In genomic region chr19:46762291-46762991, GRCm38 (mm10) we compare ENCODE assay signal across 8 mouse cellular contexts. TPM values are rescaled to one million over a fixed set of nuclear protein-coding genes. Genes with fewer than 3 reads are reported as not detected.
DNase-seq lines count a peak whose midpoint lies in the region; ATAC-seq and TF ChIP-seq lines count a peak whose summit lies in the region.

No protein-coding gene starts in this region.

- peaks cover 7% of the 10 kb centered on the region; the same call in 1 of the 2 replicates for H3K4me1 ChIP-seq in brown adipose tissue, adult 24 weeks (ENCODE audit: control insufficient read depth, insufficient read depth, insufficient read length, low read length)
- peaks cover 13% of the 10 kb centered on the region for H3K4me1 ChIP-seq in forebrain, embryonic 14.5 days (ENCODE audit: control insufficient read depth, insufficient read depth, low read length)
- H3K4me1 ChIP-seq in hindbrain, postnatal 0 days (ENCODE audit: insufficient read depth, low read length): peaks cover 14% of the 10 kb centered on the region
- peaks cover 32% of the 10 kb centered on the region for H3K4me1 ChIP-seq in midbrain, embryonic 14.5 days (ENCODE audit: control insufficient read depth, insufficient read depth, low read length)

- peak overlapping the region; percentile 73 for H3K9ac ChIP-seq in forebrain, embryonic 14.5 days (ENCODE audit: low read length)
- peak overlapping the region; percentile 89 for H3K9ac ChIP-seq in hindbrain, postnatal 0 days (replicated peaks; ENCODE audit: low read length)
- peak overlapping the region; percentile 78 for H3K9ac ChIP-seq in midbrain, embryonic 14.5 days (replicated peaks; ENCODE audit: low read length)

- WGBS in forebrain, embryonic 14.5 days: under 1% methylated on average over 50 of the region's 50 CpGs
- WGBS in hindbrain, postnatal 0 days: under 1% methylated on average over 48 of the region's 50 CpGs
- WGBS in midbrain, embryonic 14.5 days: under 1% methylated on average over 50 of the region's 50 CpGs

- H3K36me3 ChIP-seq in forebrain, embryonic 14.5 days (ENCODE audit: control insufficient read depth, insufficient read depth, low read length): no peaks in the 10 kb centered on the region
- no peaks in the 10 kb centered on the region for H3K36me3 ChIP-seq in hindbrain, postnatal 0 days (ENCODE audit: insufficient read depth, low read length)
- H3K36me3 ChIP-seq in midbrain, embryonic 14.5 days (ENCODE audit: control insufficient read depth, insufficient read depth, low read length): no peaks in the 10 kb centered on the region

- H3K4me3 ChIP-seq in brown adipose tissue, adult 24 weeks (ENCODE audit: insufficient read depth, low read depth, low read length): peak overlapping the region; percentile 84
- H3K4me3 ChIP-seq in forebrain, embryonic 14.5 days (ENCODE audit: low read depth, low read length): peak overlapping the region; percentile 84
- H3K4me3 ChIP-seq in hindbrain, postnatal 0 days (ENCODE audit: low read length): peak overlapping the region; percentile 92
- peak overlapping the region; percentile 85 for H3K4me3 ChIP-seq in midbrain, embryonic 14.5 days (replicated peaks; ENCODE audit: low read depth, low read length)

- ATAC-seq in CD4-positive, CD25-positive, alpha-beta regulatory T cell, adult 4 months: no peak
- no peak for ATAC-seq in forebrain, embryonic 14.5 days
- no peak for ATAC-seq in hindbrain, postnatal 0 days
- ATAC-seq in midbrain, embryonic 14.5 days (ENCODE audit: low FRiP score, low TSS enrichment): no peak

- no peaks in the 10 kb centered on the region for H3K9me3 ChIP-seq in forebrain, embryonic 14.5 days (replicated peaks; ENCODE audit: control insufficient read depth, low read length)
- H3K9me3 ChIP-seq in hindbrain, postnatal 0 days (ENCODE audit: low read length): no peaks in the 10 kb centered on the region
- H3K9me3 ChIP-seq in midbrain, embryonic 14.5 days (ENCODE audit: control insufficient read depth, low read length): no peaks in the 10 kb centered on the region

- H3K27me3 ChIP-seq in forebrain, embryonic 14.5 days (replicated peaks; ENCODE audit: control insufficient read depth, insufficient read depth, low read length): peaks cover 12% of the 10 kb centered on the region; the same call in 1 of the 2 replicates
- H3K27me3 ChIP-seq in hindbrain, postnatal 0 days (ENCODE audit: insufficient read depth, low read length): no peaks in the 10 kb centered on the region
- H3K27me3 ChIP-seq in midbrain, embryonic 14.5 days (ENCODE audit: control insufficient read depth, insufficient read depth, low read length): peaks cover 12% of the 10 kb centered on the region

- intact Hi-C loops in left cerebral cortex, postnatal 25 days (cut with DNase I): loop anchor here (2.0 to 5.0 kb wide), 2 partner anchors 228 to 280 kb away; no protein-coding TSS in a partner anchor

- H3K27ac ChIP-seq in brown adipose tissue, adult 24 weeks (replicated peaks; ENCODE audit: low read depth, low read length): no peak overlapping the region; the same call in 1 of the 2 replicates
- H3K27ac ChIP-seq in forebrain, embryonic 14.5 days (ENCODE audit: low read depth, low read length): peak overlapping the region; percentile 85; the same call in 1 of the 2 replicates
- H3K27ac ChIP-seq in hindbrain, postnatal 0 days: peak overlapping the region; percentile 95
- peak overlapping the region; percentile 94 for H3K27ac ChIP-seq in midbrain, embryonic 14.5 days (replicated peaks; ENCODE audit: low read depth, low read length)

- H3K4me2 ChIP-seq in forebrain, embryonic 14.5 days (ENCODE audit: low read length): peak overlapping the region; percentile 99
- peak overlapping the region; percentile 89 for H3K4me2 ChIP-seq in hindbrain, postnatal 0 days (ENCODE audit: low read depth, low read length)
- peak overlapping the region; percentile 100 for H3K4me2 ChIP-seq in midbrain, embryonic 14.5 days (ENCODE audit: low read length)

- no peak for TF ChIP-seq CTCF in hindbrain, postnatal 0 days (IDR thresholded peaks at IDR 0.05; ENCODE audit: low read depth)

- DNase-seq in CD4-positive, CD25-positive, alpha-beta regulatory T cell, adult 2 months (ENCODE audit: low read depth, low spot score): peak; percentile 47
- DNase-seq in forebrain, embryonic 14.5 days (ENCODE audit: low spot score): peak; percentile 34
- DNase-seq in hindbrain, postnatal 0 days (ENCODE audit: low spot score): peak; percentile 45
- DNase-seq in left cerebral cortex, postnatal 25 days (ENCODE audit: low spot score in 2 of 2): peak; percentile 43 to 48
- peak; percentile 58 for DNase-seq in midbrain, embryonic 14.5 days
- peak; percentile 56 to 71 for DNase-seq in spleen, postnatal 10 days (ENCODE audit: low spot score in 2 of 2)

RNA-seq across cellular contexts. Expression of gene Cnnm2, which starts 1.0 kb away (rescaled TPM):
- polyA plus RNA-seq in CD4-positive, CD25-positive, alpha-beta regulatory T cell, adult 4 months (2017; shearing (Covaris generic)): under 1 TPM; 0.42 to 0.61 TPM
- polyA plus RNA-seq in brown adipose tissue, adult 24 weeks (2012; ENCODE audit: insufficient read depth, insufficient read length, missing spikeins): 27.5 and 28.7 TPM in 2 replicates
- 2.8 and 4.1 TPM in 2 replicates for polyA plus RNA-seq in forebrain, embryonic 14.5 days (2014; fragmentation: Nextera tagmentation; extraction: Ambion mirVana)
- 45.7 and 47.2 TPM in 2 replicates for total RNA-seq in hindbrain, postnatal 0 days (2014; rRNA removed)
- polyA plus RNA-seq in hindbrain, postnatal 0 days (2015; fragmentation: Nextera tagmentation; extraction: Ambion mirVana): 9.5 and 9.6 TPM in 2 replicates
- total RNA-seq in left cerebral cortex, postnatal 25 days (2021): 10 to 100 TPM; 33.3 to 33.9 TPM
- 7.9 and 8.1 TPM in 2 replicates for polyA plus RNA-seq in midbrain, embryonic 14.5 days (2014; fragmentation: Nextera tagmentation; extraction: Ambion mirVana)

RNA-seq across cellular contexts. Expression of gene As3mt, which starts 55.2 kb away (rescaled TPM):
- 10 to 100 TPM; 15.1 to 15.2 TPM for polyA plus RNA-seq in CD4-positive, CD25-positive, alpha-beta regulatory T cell, adult 4 months (2017; shearing (Covaris generic))
- 10.1 and 13.3 TPM in 2 replicates for polyA plus RNA-seq in brown adipose tissue, adult 24 weeks (2012; ENCODE audit: insufficient read depth, insufficient read length, missing spikeins)
- polyA plus RNA-seq in forebrain, embryonic 14.5 days (2014; fragmentation: Nextera tagmentation; extraction: Ambion mirVana): 19.8 and 22.6 TPM in 2 replicates
- total RNA-seq in hindbrain, postnatal 0 days (2014; rRNA removed): 16.0 and 19.0 TPM in 2 replicates
- polyA plus RNA-seq in hindbrain, postnatal 0 days (2015; fragmentation: Nextera tagmentation; extraction: Ambion mirVana): 32.9 and 34.9 TPM in 2 replicates
- total RNA-seq in left cerebral cortex, postnatal 25 days (2021): 10 to 100 TPM; 22.0 to 24.4 TPM
- 38.8 and 42.5 TPM in 2 replicates for polyA plus RNA-seq in midbrain, embryonic 14.5 days (2014; fragmentation: Nextera tagmentation; extraction: Ambion mirVana)
